ENCODE assay signal across 10 mouse cellular contexts in genomic region chr2:153784668-153785067, GRCm38 (mm10). TPM values are rescaled to one million over a fixed set of nuclear protein-coding genes. Genes with fewer than 3 reads are reported as not detected.
A peak's percentile ranks its signal among the peaks of the same experiment; 100 is the strongest.
DNase-seq lines count a peak whose midpoint lies in the region; ATAC-seq lines count a peak whose summit lies in the region.
"Had no signal": no experiment of that assay in that cellular context is flagged by ENCODE, and none has a peak within 500 bp of the region (broad histone marks: within the 10 kb centered on the region; RNA-seq: fewer than 3 reads in every experiment).

No protein-coding gene starts in this region.

- peak overlapping the region; percentile 29; the same call in 1 of the 2 replicates for H3K27ac ChIP-seq in macrophage
- H3K27ac ChIP-seq: liver, embryonic 13.5 days had no signal

- peak; percentile 55 for ATAC-seq in common myeloid progenitor, adult 5-6 weeks (replicated peaks; ENCODE audit: low read depth, poor library complexity, severe bottlenecking)

- DNase-seq in heart, postnatal 10 days: peak; percentile 33 to 50
- DNase-seq in heart, postnatal 25 days (ENCODE audit: low spot score): no peak
- DNase-seq in right cerebral cortex, postnatal 10 days (ENCODE audit: low spot score in 2 of 2): peak; percentile 55 to 61
- no peak for DNase-seq in right cerebral cortex, postnatal 25 days
- no peak for DNase-seq in thymus, adult 18-20 months
- DNase-seq: liver, embryonic 13.5 days; thymus, postnatal 25 days had no signal

- 39% methylated on average over 2 of the region's 2 CpGs for WGBS in macrophage (ENCODE audit: missing documents)

- intact Hi-C loops in heart, postnatal 10 days (cut with DNase I): no loop called here
- intact Hi-C loops in heart, postnatal 25 days (cut with DNase I): no loop called here

- H3K4me3 ChIP-seq in macrophage (ENCODE audit: inconsistent target): no peak overlapping the region
- H3K4me3 ChIP-seq: liver, embryonic 13.5 days had no signal

- H3K36me3 ChIP-seq in macrophage (ENCODE audit: inconsistent target): no peaks in the 10 kb centered on the region
- H3K36me3 ChIP-seq: G1E; liver, embryonic 13.5 days had no signal

- no peaks in the 10 kb centered on the region for H3K79me2 ChIP-seq in macrophage (ENCODE audit: inconsistent target)

RNA-seq across cellular contexts. Expression of gene Efcab8, which starts 4.9 kb away (rescaled TPM):
- not detected for total RNA-seq in heart, postnatal 10 days (2021)
- not detected for total RNA-seq in heart, postnatal 25 days (2021)
- total RNA-seq in common myeloid progenitor, adult 5-6 weeks (2017): 0.10 TPM in 1 of 2 replicates, not detected in the other
- total RNA-seq in macrophage (2018; cell fraction: chromatin; rRNA removed): 10 to 100 TPM in 1 of 26 experiments, 1 to 10 TPM in 23, under 1 TPM in 2; 0.88 to 10.1 (median 1.6) TPM
- under 1 TPM in 7 of 26 experiments, not detected in 19; 0.03 to 0.18 (median 0.09) TPM for total RNA-seq in macrophage (2018; cell fraction: cytosol; rRNA removed)
- 1 to 10 TPM in 6 of 26 experiments, under 1 TPM in 19, not detected in 1; 0.20 to 1.8 (median 0.61) TPM for total RNA-seq in macrophage (2018; cell fraction: nucleus; rRNA removed)
- polyA plus RNA-seq in macrophage (2018): 0.14 TPM in 1 of 3 replicates, not detected in the others
- polyA plus RNA-seq: G1E; liver, embryonic 13.5 days had no signal

RNA-seq across cellular contexts. Expression of gene Mapre1, which starts 43.6 kb away (rescaled TPM):
- 100 to 1,000 TPM; 108 to 124 TPM for total RNA-seq in heart, postnatal 10 days (2021)
- 10 to 100 TPM; 57.8 to 60.0 TPM for total RNA-seq in heart, postnatal 25 days (2021)
- 190 and 224 TPM in 2 replicates for total RNA-seq in common myeloid progenitor, adult 5-6 weeks (2017)
- total RNA-seq in macrophage (2018; cell fraction: chromatin; rRNA removed): 10 to 100 TPM; 35.1 to 97.4 (median 48.9) TPM
- total RNA-seq in macrophage (2018; cell fraction: cytosol; rRNA removed): 100 to 1,000 TPM in 2 of 26 experiments, 10 to 100 TPM in 24; 63.4 to 132 (median 80.4) TPM
- total RNA-seq in macrophage (2018; cell fraction: nucleus; rRNA removed): 100 to 1,000 TPM in 1 of 26 experiments, 10 to 100 TPM in 25; 33.5 to 107 (median 53.4) TPM
- polyA plus RNA-seq in macrophage (2018): 75.5 to 129 TPM (median 95.7 TPM) in 3 replicates

Comparison
In these comparisons a context has a peak if more than half of its experiments do, and no peak if none do; other contexts are left out.
1. DNase-seq: peak in heart, postnatal 10 days (2 of 2) and right cerebral cortex, postnatal 10 days (2 of 2); none in heart, postnatal 25 days (single experiment), right cerebral cortex, postnatal 25 days (single experiment) and thymus, adult 18-20 months (0 of 2).